Mouse (Mus musculus) right cerebral cortex, postnatal 25 days (tissue): ENCODE results near the gene 4933405L10Rik.

ENCODE experiments used
- DNase-seq: peaks from one replicate; pipeline ENCODE4 v3.0.0; 2022

4933405L10Rik gene

DNA sequence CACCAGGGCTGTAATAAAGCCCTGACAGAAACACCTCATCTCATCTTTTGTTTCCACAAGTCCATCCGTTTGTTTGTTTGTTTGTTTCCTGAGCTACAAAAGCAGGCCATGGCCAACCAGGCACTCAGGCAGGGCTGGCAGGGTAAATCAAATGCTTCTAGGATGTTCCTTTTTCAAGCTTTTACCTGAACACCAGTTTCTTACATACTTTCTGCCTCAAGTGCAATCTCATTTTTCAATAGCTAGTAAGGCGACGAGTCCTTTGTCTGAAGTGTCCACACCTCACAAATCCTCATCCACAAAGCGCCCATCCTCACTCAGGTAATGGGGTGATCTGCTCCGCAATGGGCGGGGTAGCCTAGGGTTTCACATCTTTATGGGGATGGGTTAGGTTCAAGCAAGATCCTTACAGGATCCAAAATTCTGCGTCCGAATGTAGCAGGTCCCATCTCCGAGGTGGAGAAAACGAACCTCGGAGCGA, 50.4 kb downstream of the 4933405L10Rik start:
- no peak for DNase-seq

DNA sequence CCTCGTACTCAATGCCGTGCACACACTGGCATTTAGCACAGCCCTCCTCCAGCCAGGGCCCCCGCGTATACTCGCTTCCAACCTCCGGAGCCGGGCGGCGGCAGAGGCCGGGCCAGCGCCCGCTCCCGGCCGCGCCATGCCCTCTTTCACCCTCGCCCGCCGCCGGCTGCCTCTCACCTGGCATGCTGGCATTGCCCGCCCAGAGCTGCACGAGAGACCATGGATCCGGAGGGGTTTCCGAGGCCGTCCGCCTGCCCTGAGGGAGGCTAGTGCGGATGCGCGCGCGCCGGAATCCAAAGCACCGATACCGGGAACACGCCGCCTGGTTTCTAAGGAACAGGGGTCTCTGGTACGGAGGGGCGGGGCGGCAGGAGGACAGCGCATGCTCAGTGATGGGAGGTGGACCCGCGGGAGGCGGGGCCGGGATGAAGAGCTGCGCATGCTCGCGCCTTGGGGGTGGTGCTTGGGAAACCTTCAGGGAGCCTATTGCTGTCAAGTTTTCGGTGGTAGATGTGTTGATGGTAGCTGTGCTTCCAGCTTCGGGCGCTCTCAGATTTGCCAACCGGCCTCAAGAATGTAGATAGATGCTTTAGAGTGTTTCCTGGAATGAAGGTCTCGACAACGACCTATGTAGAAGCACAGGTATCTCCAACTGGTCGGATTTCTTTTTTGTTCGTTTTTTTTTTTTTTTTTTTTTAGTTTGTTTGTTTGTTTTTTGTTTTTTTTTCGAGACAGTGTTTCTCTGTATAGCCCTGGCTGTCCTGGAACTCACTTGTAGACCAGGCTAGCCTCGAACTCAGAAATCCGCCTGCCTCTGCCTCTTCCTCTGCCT, 51.0 kb downstream of the 4933405L10Rik start, which contains the start of gene Gfod2:
Gene Gfod2, minus strand, starts transcription at position 388 of the 832 bp plus-strand sequence.
- peak; percentile 98 for DNase-seq
